Mouse (Mus musculus) inflammation-experienced regulatory T-cells, adult 6 months (primary cell): ENCODE data around the gene Vsig2. TPM values are rescaled to one million over a fixed set of nuclear protein-coding genes. Genes with fewer than 3 reads are reported as not detected.

Experiments
- ATAC-seq: one replicate; pipeline ENCODE4 v1.8.0; 2017
- polyA plus RNA-seq, 3 experiments: library from polyadenylated mRNA; unstranded; fragments of 100-300 nt; shearing (Covaris generic); gene quantifications; one replicate each; pipeline ENCODE4 v1.2.1; 2017

Gene Vsig2
- under 1 TPM in 1 of 3 experiments, not detected in 2; 0.54 TPM for polyA plus RNA-seq

DNA sequence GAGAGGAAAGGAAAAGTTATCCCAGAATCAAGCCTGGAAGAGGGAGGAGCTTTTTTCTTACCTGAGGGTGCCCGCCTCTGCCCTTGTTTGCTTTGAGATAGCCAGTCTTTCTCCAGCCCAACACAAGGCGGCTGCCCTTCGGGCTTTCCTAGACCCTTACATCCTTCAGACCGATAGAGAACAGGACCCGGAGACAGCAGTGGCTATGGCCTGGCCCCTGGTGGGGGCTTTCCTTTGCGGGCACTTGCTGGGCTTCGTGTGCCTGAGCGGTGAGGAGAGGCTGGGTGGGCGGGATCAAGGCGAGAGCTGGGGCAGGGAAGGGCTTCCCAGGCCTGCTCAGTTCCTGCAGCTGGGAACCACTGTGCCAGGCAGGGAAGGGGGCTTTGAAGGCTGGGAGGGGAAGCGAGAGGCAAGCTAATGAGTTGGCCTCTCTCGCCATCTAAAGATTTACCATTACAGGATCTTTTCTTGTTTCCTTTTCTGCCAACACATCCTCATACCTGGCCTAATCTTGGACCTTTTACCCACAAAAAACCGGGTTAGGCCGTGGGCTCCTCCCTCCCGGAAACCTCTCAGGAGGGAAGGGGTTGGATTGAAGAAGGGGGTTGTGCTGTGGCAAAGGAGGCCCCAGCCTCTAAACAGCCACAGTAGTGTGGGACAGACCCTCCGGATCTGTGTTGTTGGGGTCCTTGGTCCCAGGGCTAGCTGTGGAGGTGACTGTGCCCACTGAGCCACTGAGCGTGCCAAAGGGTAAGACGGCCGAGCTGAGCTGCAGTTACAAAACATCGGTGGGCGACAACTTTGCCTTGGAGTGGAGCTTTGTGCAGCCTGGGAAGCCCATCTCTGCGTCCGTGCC is at the start of gene Vsig2:
Gene Vsig2 (plus strand): TSS at position 86 of the 856 bp plus-strand sequence.
- no peak for ATAC-seq

DNA sequence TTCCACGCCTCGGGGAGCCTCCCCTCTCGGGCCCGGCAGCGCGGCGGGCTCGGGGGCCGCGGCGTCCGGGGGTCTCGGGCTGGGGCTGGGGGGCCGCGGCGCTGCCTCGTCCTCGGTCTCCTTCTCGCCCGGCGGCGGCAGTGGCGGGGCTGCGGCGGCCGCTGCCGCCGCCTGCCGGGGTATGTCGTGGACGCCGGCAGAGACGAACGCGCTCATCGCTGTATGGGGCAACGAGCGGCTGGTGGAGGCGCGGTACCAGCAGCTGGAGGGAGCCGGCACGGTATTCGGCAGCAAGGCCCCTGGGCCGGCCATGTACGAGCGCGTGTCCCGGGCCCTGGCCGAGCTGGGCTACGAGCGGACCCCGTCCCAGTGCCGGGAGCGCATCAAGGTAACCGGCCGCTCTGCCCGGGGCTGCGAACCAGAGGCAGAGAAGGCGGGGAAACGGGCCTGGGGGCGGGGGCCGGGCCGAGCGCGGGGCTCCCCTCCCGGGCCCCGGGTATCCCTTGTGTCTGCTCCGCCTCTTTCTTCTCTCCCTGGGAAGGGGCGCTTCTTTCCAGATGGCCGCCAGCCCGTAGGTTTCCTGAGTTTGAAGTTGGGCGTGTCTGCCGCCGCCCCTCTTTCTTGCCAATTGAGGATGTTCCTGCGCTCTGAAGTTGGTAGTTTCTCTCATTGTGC is 49.5 kb upstream of the Vsig2 start:
- ATAC-seq: peak; percentile 16

GRCm38 (mm10) chr9:37495761-37496160 is 43.3 kb upstream of the Vsig2 start:
- ATAC-seq: no peak

- ATAC-seq: no peak
Observed at GRCm38 (mm10) chr9:37496325-37496724, 42.7 kb upstream of the Vsig2 start.

DNA sequence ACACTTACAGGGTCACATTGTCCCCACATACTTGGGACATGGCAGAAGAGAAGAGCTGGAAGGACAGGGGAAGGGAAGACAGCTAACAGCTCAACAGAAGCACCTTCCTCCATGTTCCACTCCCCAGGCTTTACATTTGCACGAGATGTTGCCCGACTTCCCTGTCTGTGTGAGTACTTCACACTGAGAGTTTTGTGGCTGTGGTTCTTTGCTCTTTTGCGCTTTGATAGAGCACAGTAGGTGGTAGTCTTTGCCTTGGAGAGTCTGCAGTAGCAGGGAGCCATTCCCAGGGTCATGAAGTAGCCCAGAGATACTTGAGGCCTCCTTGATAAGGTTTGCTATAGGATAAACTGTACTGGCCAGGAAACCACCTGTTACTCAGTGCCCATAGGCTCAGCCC is 38.9 kb upstream of the Vsig2 start:
- no peak for ATAC-seq

- no peak for ATAC-seq
Observed at GRCm38 (mm10) chr9:37501170-37501569, 37.9 kb upstream of the Vsig2 start.

DNA sequence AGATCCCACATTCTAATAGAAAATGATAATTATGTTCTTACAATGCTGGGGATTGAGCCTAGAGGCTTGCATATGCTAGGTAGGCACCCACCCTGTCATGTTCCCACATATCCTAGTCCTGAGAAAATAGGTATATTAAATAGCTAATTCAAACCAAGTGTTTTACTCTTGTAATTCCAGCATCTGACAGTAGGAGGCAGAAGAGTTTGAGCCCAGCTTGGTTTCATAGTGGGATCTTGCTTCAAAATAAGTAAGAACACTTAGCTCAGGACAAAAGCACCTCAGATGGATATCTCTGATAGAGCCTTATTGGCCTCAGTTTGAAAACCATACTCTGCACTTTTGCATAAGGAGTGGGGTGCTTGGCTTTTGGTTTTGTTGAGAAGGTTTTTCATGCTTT is 34.7 kb upstream of the Vsig2 start:
- no peak for ATAC-seq

DNA sequence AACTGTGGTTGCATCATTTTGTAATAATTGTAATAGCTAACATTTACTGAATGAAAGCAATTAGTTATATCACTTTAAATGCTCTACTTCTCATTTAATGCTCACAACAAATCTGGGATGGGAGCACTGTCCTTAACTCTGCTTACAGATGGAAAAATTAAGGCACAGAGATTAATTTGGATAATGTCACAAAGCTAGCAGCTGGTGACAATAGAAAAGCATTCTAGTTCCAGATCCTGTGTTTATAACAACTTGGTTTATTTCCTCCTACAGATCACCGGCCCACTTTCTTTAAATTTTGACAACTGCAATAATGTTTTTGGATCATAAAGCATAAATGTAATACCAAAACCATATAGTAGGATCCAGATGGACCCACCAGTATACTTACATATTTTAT is 33.0 kb upstream of the Vsig2 start:
- no peak for ATAC-seq

DNA sequence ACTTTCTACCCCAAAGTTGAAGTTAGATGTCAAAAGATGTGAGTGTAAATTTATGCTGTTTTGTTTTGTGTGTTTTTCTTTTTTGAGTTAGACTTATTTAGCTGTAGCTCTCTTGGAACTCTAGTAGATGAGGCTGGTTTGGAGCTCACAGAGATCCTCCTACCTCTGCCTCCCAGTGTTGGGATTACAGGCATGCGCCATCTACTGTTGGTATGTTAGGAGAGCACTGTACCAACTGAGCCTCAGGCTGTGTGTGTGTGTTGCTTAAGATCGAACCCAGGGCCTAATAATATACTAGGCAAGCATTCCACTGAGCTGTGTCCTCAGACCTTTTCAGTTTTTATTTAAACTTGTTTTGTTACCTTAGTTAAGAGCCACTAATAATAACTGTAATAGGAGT is 27.0 kb upstream of the Vsig2 start:
- ATAC-seq: no peak

GRCm38 (mm10) chr9:37514456-37514855 is 24.6 kb upstream of the Vsig2 start:
- no peak for ATAC-seq

- ATAC-seq: no peak
Observed at GRCm38 (mm10) chr9:37517467-37517866, 21.6 kb upstream of the Vsig2 start.

DNA sequence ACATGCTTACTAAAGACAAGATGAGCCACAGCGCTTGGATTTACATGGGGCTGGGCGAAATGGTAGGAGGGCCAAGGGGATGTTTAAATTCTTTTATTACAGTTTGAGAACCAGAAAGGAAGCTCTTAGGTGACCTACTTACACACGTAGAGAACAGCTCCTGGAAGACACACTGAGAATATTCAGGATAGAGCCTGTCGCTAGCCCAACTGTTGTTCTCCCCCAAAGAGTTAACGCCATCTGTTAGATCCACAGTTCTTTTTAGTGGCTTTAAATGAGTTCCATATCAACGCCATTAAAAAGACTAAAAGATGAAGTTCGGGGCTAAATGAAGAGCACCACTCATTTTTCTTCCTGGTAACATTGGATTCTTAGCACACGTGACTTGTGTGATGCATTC is 20.1 kb upstream of the Vsig2 start:
- ATAC-seq: no peak

DNA sequence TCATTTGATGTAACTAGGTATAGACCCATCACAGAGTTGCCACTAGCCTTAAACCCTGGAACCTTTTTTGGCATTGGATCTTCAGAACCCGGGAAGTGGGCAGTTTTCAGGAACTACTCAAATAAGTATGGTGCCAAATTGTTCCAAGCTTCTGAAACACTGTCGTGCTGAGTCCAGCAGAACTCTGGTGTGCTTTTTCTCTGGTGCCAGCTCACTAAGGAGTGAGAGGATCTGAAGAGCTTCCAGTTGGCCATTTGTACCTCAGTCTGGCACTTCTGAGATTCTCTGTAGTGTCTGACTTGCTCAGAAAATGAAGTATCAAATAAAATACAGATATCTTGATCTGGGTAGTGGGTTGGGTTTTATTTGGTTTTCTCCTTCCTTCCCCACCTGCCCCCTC is 19.1 kb upstream of the Vsig2 start:
- no peak for ATAC-seq

- ATAC-seq: no peak
Observed at GRCm38 (mm10) chr9:37525461-37525860, 13.6 kb upstream of the Vsig2 start.

- ATAC-seq: no peak
Observed at GRCm38 (mm10) chr9:37526443-37527395, 12.3 kb upstream of the Vsig2 start.

DNA sequence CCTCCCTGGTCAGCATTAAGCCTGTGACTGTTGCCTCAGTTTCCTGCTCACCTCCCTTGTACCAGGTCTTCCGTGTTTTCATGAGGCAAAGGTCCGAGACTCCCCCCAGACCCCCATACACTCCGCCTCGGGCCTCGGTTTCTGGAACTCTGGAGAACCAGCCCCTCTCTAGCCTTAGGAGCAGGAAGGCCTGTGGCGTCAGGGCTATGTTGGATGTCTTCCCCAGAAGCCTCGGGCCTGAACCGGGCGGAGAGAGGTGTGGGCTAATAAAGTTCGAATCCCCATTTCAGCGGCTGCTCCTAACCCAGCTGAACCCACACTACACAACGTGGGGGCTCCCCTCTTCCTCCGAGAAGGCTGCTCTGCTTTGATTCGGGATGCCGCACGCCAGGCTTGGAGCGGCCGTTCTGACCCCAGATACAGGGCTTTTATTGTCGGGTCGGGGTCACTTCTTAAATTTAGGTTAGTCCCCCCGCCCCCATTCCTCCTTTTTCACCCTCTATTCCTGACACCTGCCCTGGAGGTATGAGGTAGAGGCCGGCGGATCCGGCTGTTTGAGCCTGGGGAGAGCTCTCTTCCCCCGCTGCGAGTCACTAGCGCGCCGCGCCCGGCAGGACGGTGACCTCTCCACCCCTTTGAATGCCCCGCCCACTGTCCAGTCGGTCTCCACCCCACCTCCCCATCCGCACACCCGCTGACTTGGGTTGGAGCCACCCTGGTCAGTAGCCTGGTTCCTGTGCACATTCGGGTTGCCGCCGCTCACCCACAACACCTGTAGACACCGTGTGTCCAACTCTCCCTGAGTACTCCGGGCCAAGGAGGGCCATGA is 11.4 kb upstream of the Vsig2 start, which contains the start of gene Esam:
Gene Esam (plus strand): TSS at position 683 of the 829 bp plus-strand sequence.
- ATAC-seq: no peak

DNA sequence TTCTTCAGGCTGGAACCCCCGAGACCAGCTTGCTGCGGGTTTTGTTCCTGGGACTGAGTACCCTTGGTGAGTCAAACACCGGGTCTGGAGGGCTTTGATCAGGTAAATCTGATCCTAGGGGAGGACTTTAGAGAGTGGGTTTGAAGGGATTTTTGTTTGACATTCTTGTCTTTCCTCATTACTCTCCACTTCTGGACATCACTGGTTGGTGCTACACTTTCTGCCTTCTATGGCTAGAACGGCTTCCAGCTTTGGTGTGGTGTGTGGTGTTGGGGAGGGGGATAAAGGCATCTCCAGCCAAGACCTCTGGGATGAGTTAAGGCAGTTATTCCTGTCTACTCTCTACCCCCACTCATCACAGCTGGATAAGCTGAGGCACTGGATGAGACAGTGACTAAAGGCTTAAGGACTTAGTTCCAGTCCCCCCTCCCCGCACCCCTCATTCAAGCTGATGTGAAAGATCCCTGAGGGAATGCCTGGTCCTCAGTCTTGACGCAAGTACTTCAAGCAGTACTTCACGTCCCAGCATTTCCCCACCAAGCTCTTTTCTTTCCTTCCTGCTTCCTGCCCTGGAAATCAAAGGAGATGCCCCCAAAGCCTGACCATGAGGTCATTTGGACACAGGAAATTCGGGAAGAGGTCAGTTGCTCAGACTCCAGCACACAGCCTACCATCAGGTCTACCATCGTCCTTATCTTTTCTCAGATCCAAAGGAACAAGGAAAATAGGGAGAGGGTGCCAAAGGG is 10.7 kb upstream of the Vsig2 start:
- ATAC-seq: no peak

GRCm38 (mm10) chr9:37530031-37530887 is 8.8 kb upstream of the Vsig2 start:
- no peak for ATAC-seq

- ATAC-seq: no peak
Observed at GRCm38 (mm10) chr9:37530888-37531705, 8.0 kb upstream of the Vsig2 start.
